Mouse (Mus musculus) intestine, embryonic 14.5 days (tissue): ENCODE measurements around the gene Gm20431. TPM values are rescaled to one million over a fixed set of nuclear protein-coding genes. Genes with fewer than 3 reads are reported as not detected.

Source experiments
- ATAC-seq: fragments of 200-750 bp; cut with Nextera tagmentation; replicated peaks from 2 replicates; pipeline ENCODE4 v1.8.0; 2017; ENCODE audit warnings: low read depth, moderate number of reproducible peaks, moderate TSS enrichment, moderate library complexity; ENCODE audit not compliant: low FRiP score, low TSS enrichment
- DNase-seq: peaks from one replicate; pipeline ENCODE4 v3.0.0-alpha.2; 2018; ENCODE audit warnings: low spot score
- H3K27ac ChIP-seq: fragments of 300-500 bp; sonication (generic); 2 replicates; pipeline ENCODE4 v1.5.1; 2014; ENCODE audit warnings: low read depth, mild to moderate bottlenecking, control low read depth
- H3K27me3 ChIP-seq: fragments of 300-500 bp; sonication (generic); replicated peaks from 2 replicates; pipeline ENCODE4 v1.6.1; 2014; ENCODE audit warnings: low read length, control low read depth; ENCODE audit not compliant: control insufficient read depth, insufficient read depth
- H3K36me3 ChIP-seq: fragments of 300-500 bp; sonication (generic); 2 replicates; pipeline ENCODE4 v1.6.1; 2014; ENCODE audit warnings: low read length, control low read depth; ENCODE audit not compliant: control insufficient read depth, insufficient read depth
- H3K4me1 ChIP-seq: fragments of 300-500 bp; sonication (generic); replicated peaks from 2 replicates; pipeline ENCODE4 v1.6.1; 2014; ENCODE audit warnings: low read length, control low read depth, mixed read lengths; ENCODE audit not compliant: control insufficient read depth, insufficient read depth
- H3K4me2 ChIP-seq: fragments of 300-500 bp; sonication (generic); 2 replicates; pipeline ENCODE4 v1.6.1; 2014; ENCODE audit warnings: low read length
- H3K4me3 ChIP-seq: fragments of 300-500 bp; sonication (generic); 2 replicates; pipeline ENCODE4 v1.5.1; 2014; ENCODE audit warnings: low read depth, low read length, control low read depth, mixed read lengths
- H3K9ac ChIP-seq: fragments of 300-500 bp; sonication (generic); 2 replicates; pipeline ENCODE4 v1.6.1; 2014; ENCODE audit warnings: mild to moderate bottlenecking, low read length
- H3K9me3 ChIP-seq: fragments of 300-500 bp; sonication (generic); 2 replicates; pipeline ENCODE4 v1.6.1; 2016; ENCODE audit warnings: low read length, control low read depth; ENCODE audit not compliant: control insufficient read depth
- WGBS: fragments of 180-500 bp; shearing (Covaris S2); extraction: QIAGEN DNeasy Blood & Tissue Kit; methylation state at CpG from one replicate; pipeline ENCODE4 v1.1.7; 2014; 5-methylcytosine and 5-hydroxymethylcytosine counted together
- polyA plus RNA-seq: library from polyadenylated mRNA; unstranded; fragments of >200 nt; fragmentation: Nextera tagmentation; extraction: Ambion mirVana; gene quantifications from 2 replicates; pipeline ENCODE4 v1.2.1, GENCODE M21; 2014

Gene Gm20431
- polyA plus RNA-seq, 1 experiment from 2014 or later: 7.7 TPM

- DNase-seq (no peak), ATAC-seq (no peak)
- 28% methylated on average over 13 of the region's 13 CpGs for WGBS
- Histone ChIP-seq H3K9me3 (no peaks in the 10 kb centered on the region), H3K4me3 (peak overlapping the region; percentile 87), H3K4me2 (peak overlapping the region; percentile 85), H3K27ac (peak overlapping the region; percentile 41; the same call in 1 of the 2 replicates), H3K4me1 (peaks cover 16% of the 10 kb centered on the region), H3K36me3 (0 out of 2 replicates have a peak, but pooled peaks cover 2% of the 10 kb centered on the region), H3K27me3 (0 out of 2 replicates have a peak, but pooled peaks cover 3% of the 10 kb centered on the region), H3K9ac (peak overlapping the region; percentile 92)
These were observed 1.3 kb downstream of the Gm20431 start for GRCm38 (mm10) chr2:167659847-167660610.

GRCm38 (mm10) chr2:167659177-167659846 lies 2.0 kb downstream of the Gm20431 start:
- H3K9me3 ChIP-seq: no peaks in the 10 kb centered on the region
- peaks cover 9% of the 10 kb centered on the region for H3K36me3 ChIP-seq
- ATAC-seq (no peak; the same call in 1 of the 2 replicates), DNase-seq (no peak)
- peaks cover 16% of the 10 kb centered on the region for H3K4me1 ChIP-seq
- H3K27me3 ChIP-seq: 0 out of 2 replicates have a peak, but pooled peaks cover 3% of the 10 kb centered on the region
- peak overlapping the region; percentile 87 for H3K4me3 ChIP-seq
- H3K4me2 ChIP-seq: peak overlapping the region; percentile 85
- WGBS: 71% methylated on average over 10 of the region's 10 CpGs
- H3K9ac ChIP-seq: no peak overlapping the region
- H3K27ac ChIP-seq: peak overlapping the region; percentile 41; the same call in 1 of the 2 replicates

GRCm38 (mm10) chr2:167658712-167659111 lies 2.6 kb downstream of the Gm20431 start:
- H3K27me3 ChIP-seq: 0 out of 2 replicates have a peak, but pooled peaks cover 3% of the 10 kb centered on the region
- no peaks in the 10 kb centered on the region for H3K9me3 ChIP-seq
- H3K4me3 ChIP-seq: no peak overlapping the region
- DNase-seq: no peak
- peaks cover 15% of the 10 kb centered on the region for H3K36me3 ChIP-seq
- H3K9ac ChIP-seq: no peak overlapping the region
- H3K4me2 ChIP-seq: peak overlapping the region; percentile 5; the same call in 1 of the 2 replicates
- peaks cover 16% of the 10 kb centered on the region for H3K4me1 ChIP-seq
- ATAC-seq: no peak
- 57% methylated on average over 11 of the region's 11 CpGs for WGBS
- no peak overlapping the region for H3K27ac ChIP-seq

- Histone ChIP-seq H3K27me3 (0 out of 2 replicates have a peak, but pooled peaks cover under 1% of the 10 kb centered on the region), H3K27ac (no peak overlapping the region), H3K4me2 (no peak overlapping the region), H3K9me3 (no peaks in the 10 kb centered on the region), H3K9ac (no peak overlapping the region), H3K4me1 (peaks cover 16% of the 10 kb centered on the region), H3K4me3 (no peak overlapping the region), H3K36me3 (peaks cover 16% of the 10 kb centered on the region)
- DNase-seq: no peak
- no peak for ATAC-seq
- 92% methylated on average over 4 of the region's 4 CpGs for WGBS
These were observed 3.3 kb downstream of the Gm20431 start for GRCm38 (mm10) chr2:167657973-167658372.

DNA sequence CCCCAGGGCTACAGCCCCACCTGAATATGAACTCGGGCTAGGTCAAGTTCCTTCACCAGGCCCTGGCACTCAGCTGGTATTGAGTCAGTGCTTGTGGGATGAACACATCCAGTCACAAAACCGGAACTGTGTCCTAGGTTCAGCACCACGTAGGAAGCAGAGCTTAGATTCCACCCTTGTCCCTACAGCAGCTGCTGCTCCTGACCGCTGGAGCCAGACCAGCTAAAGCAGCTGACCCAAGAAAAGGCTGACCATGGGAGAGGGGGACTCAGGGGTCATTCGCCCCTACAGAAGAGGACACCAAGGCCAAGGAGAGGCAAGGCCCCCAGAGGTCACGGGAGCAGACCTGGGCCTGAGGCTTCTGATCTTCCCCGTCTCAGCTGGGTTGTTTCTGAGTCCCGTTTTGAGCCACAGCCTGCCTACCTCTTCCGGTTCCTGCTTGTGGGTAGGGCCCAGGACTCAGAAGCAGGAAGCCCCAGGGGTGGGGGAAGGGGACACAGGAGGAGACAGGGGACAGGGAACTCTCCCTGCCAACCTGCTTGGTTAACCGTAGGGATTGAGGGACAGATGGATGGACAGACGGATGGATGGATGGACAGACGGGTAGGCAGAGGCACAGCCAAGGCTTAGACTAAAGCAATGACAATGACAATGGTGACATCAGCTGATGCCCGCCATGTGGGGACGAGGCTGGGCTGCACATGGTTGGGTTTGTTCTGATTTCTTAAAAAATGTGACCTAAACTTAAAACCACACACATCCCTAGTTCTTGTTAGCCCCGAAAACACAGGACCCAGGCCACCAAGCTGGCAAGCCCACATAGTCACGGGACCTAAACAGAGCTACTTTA lies 4.4 kb downstream of the Gm20431 start:
- no peaks in the 10 kb centered on the region for H3K27me3 ChIP-seq
- no peak overlapping the region for H3K4me3 ChIP-seq
- no peaks in the 10 kb centered on the region for H3K9me3 ChIP-seq
- H3K36me3 ChIP-seq: peaks cover 23% of the 10 kb centered on the region
- H3K27ac ChIP-seq: no peak overlapping the region
- no peak for ATAC-seq
- H3K9ac ChIP-seq: 0 out of 2 replicates have a peak overlapping the region, but pooled peaks have one; percentile 10
- H3K4me1 ChIP-seq: peaks cover 16% of the 10 kb centered on the region
- H3K4me2 ChIP-seq: no peak overlapping the region
- DNase-seq: no peak
- 83% methylated on average over 16 of the region's 16 CpGs for whole genome bisulfite sequencing

GRCm38 (mm10) chr2:167654911-167655600 lies 6.2 kb downstream of the Gm20431 start:
- no peaks in the 10 kb centered on the region for H3K27me3 ChIP-seq
- peaks cover 28% of the 10 kb centered on the region for H3K36me3 ChIP-seq
- no peak overlapping the region for H3K4me3 ChIP-seq
- ATAC-seq (no peak), DNase-seq (no peak)
- H3K4me2 ChIP-seq: no peak overlapping the region
- no peaks in the 10 kb centered on the region for H3K9me3 ChIP-seq
- H3K9ac ChIP-seq: no peak overlapping the region
- H3K27ac ChIP-seq: no peak overlapping the region
- 76% methylated on average over 10 of the region's 10 CpGs for WGBS
- H3K4me1 ChIP-seq: peaks cover 11% of the 10 kb centered on the region

DNA sequence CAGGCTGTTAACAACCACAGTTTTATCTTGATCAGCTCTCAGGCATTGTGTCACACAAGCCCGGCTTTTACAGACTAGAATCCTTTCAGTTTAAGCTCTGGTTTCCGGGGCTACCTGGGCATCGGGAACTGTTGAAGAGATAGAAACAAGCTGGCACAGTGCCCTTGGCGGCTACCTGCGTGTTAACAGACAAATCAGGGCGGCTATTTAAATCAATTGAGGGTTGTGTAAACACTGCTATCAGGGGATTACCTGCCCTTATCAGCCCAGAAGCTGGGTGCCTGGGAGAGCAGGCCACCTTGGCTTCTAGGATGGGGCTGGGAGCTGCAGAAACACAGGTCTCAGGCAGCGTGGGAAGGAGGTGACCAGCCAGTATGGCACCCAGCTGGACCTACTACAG lies 8.6 kb downstream of the Gm20431 start:
- H3K9ac ChIP-seq: no peak overlapping the region
- peaks cover 38% of the 10 kb centered on the region for H3K36me3 ChIP-seq
- 0 out of 2 replicates have a peak, but pooled peaks cover 2% of the 10 kb centered on the region for H3K4me1 ChIP-seq
- H3K27me3 ChIP-seq: no peaks in the 10 kb centered on the region
- no peaks in the 10 kb centered on the region for H3K9me3 ChIP-seq
- ATAC-seq: 0 out of 2 replicates have a peak, but pooled peaks have one; percentile 26
- no peak overlapping the region for H3K4me3 ChIP-seq
- 64% methylated on average over 7 of the region's 7 CpGs for whole genome bisulfite sequencing
- H3K4me2 ChIP-seq: no peak overlapping the region
- DNase-seq: no peak
- H3K27ac ChIP-seq: no peak overlapping the region
